Mouse (Mus musculus): ENCODE results near the gene Abcf3. TPM values are rescaled to one million over a fixed set of nuclear protein-coding genes. Genes with fewer than 3 reads are reported as not detected.

The Abcf3 gene
- total RNA-seq, 2 experiments from 2014 or later: 22.2 to 40.5 TPM

- peak; percentile 64 for ATAC-seq (replicated peaks; ENCODE audit: low FRiP score, poor library complexity, severe bottlenecking)
These were observed 62.4 kb downstream of the Abcf3 start for GRCm38 (mm10) chr16:20610501-20611356.

Other genes starting within 250 kb of the Abcf3 start
- 41.9 and 43.6 TPM in 2 replicates for gene Parl, start 246.2 kb upstream of the Abcf3 start, total RNA-seq (2015; ENCODE audit: low replicate concordance)
- gene Parl, start 246.2 kb upstream of the Abcf3 start, total RNA-seq (2017; ENCODE audit: low replicate concordance): 52.8 and 63.5 TPM in 2 replicates
- gene Cyp2ab1, start 223.2 kb upstream of the Abcf3 start, total RNA-seq (2015; ENCODE audit: low replicate concordance): not detected in 2 replicates
- gene Cyp2ab1, start 223.2 kb upstream of the Abcf3 start, total RNA-seq (2017; ENCODE audit: low replicate concordance): 0.39 TPM in 1 of 2 replicates, not detected in the other
- gene Abcc5, start 122.2 kb upstream of the Abcf3 start, total RNA-seq (2015; ENCODE audit: low replicate concordance): 26.0 and 40.4 TPM in 2 replicates
- gene Abcc5, start 122.2 kb upstream of the Abcf3 start, total RNA-seq (2017; ENCODE audit: low replicate concordance): 29.3 and 34.1 TPM in 2 replicates
- gene Eif2b5, start 49.8 kb upstream of the Abcf3 start, total RNA-seq (2015; ENCODE audit: low replicate concordance): 33.2 and 54.9 TPM in 2 replicates
- 11.5 and 18.9 TPM in 2 replicates for gene Eif2b5, start 49.8 kb upstream of the Abcf3 start, total RNA-seq (2017; ENCODE audit: low replicate concordance)
- gene Dvl3, start 31.6 kb upstream of the Abcf3 start, total RNA-seq (2015; ENCODE audit: low replicate concordance): 6.1 and 18.0 TPM in 2 replicates
- gene Dvl3, start 31.6 kb upstream of the Abcf3 start, total RNA-seq (2017; ENCODE audit: low replicate concordance): 1.3 and 3.6 TPM in 2 replicates
- gene Ap2m1, start 13.1 kb upstream of the Abcf3 start, total RNA-seq (2015; ENCODE audit: low replicate concordance): 214 and 297 TPM in 2 replicates
- gene Ap2m1, start 13.1 kb upstream of the Abcf3 start, total RNA-seq (2017; ENCODE audit: low replicate concordance): 271 and 285 TPM in 2 replicates
- gene Vwa5b2, start 40.9 kb downstream of the Abcf3 start, total RNA-seq (2015; ENCODE audit: low replicate concordance): not detected in 2 replicates
- gene Vwa5b2, start 40.9 kb downstream of the Abcf3 start, total RNA-seq (2017; ENCODE audit: low replicate concordance): 0.77 TPM in 1 of 2 replicates, not detected in the other
- not detected in 2 replicates for gene Eef1akmt4, start 63.0 kb downstream of the Abcf3 start, total RNA-seq (2015; ENCODE audit: low replicate concordance)
- 0.15 TPM in 1 of 2 replicates, not detected in the other for gene Eef1akmt4, start 63.0 kb downstream of the Abcf3 start, total RNA-seq (2017; ENCODE audit: low replicate concordance)
- not detected in 2 replicates for gene Gm49333, start 63.0 kb downstream of the Abcf3 start, total RNA-seq (2015; ENCODE audit: low replicate concordance)
- gene Gm49333, start 63.0 kb downstream of the Abcf3 start, total RNA-seq (2017; ENCODE audit: low replicate concordance): not detected in 2 replicates
- gene Alg3, start 63.2 kb downstream of the Abcf3 start, total RNA-seq (2015; ENCODE audit: low replicate concordance): 6.7 and 6.8 TPM in 2 replicates
- 1.2 and 5.5 TPM in 2 replicates for gene Alg3, start 63.2 kb downstream of the Abcf3 start, total RNA-seq (2017; ENCODE audit: low replicate concordance)
- gene Camk2n2, start 72.7 kb downstream of the Abcf3 start, total RNA-seq (2015; ENCODE audit: low replicate concordance): not detected in 2 replicates
- not detected in 2 replicates for gene Camk2n2, start 72.7 kb downstream of the Abcf3 start, total RNA-seq (2017; ENCODE audit: low replicate concordance)
- not detected in 2 replicates for gene Ece2, start 81.3 kb downstream of the Abcf3 start, total RNA-seq (2015; ENCODE audit: low replicate concordance)
- gene Ece2, start 81.3 kb downstream of the Abcf3 start, total RNA-seq (2017; ENCODE audit: low replicate concordance): not detected in 2 replicates
- gene Psmd2, start 103.1 kb downstream of the Abcf3 start, total RNA-seq (2015; ENCODE audit: low replicate concordance): 71.7 and 115 TPM in 2 replicates
- 125 and 131 TPM in 2 replicates for gene Psmd2, start 103.1 kb downstream of the Abcf3 start, total RNA-seq (2017; ENCODE audit: low replicate concordance)
- gene Eif4g1, start 119.7 kb downstream of the Abcf3 start, total RNA-seq (2015; ENCODE audit: low replicate concordance): 105 and 116 TPM in 2 replicates
- 109 and 153 TPM in 2 replicates for gene Eif4g1, start 119.7 kb downstream of the Abcf3 start, total RNA-seq (2017; ENCODE audit: low replicate concordance)
- not detected in 2 replicates for gene Fam131a, start 144.7 kb downstream of the Abcf3 start, total RNA-seq (2015; ENCODE audit: low replicate concordance)
- gene Fam131a, start 144.7 kb downstream of the Abcf3 start, total RNA-seq (2017; ENCODE audit: low replicate concordance): not detected in 2 replicates
- 2.9 and 10.5 TPM in 2 replicates for gene Polr2h, start 169.1 kb downstream of the Abcf3 start, total RNA-seq (2015; ENCODE audit: low replicate concordance)
- 5.8 and 11.2 TPM in 2 replicates for gene Polr2h, start 169.1 kb downstream of the Abcf3 start, total RNA-seq (2017; ENCODE audit: low replicate concordance)
- 11.5 and 21.0 TPM in 2 replicates for gene Clcn2, start 169.2 kb downstream of the Abcf3 start, total RNA-seq (2015; ENCODE audit: low replicate concordance)
- 9.9 and 10.7 TPM in 2 replicates for gene Clcn2, start 169.2 kb downstream of the Abcf3 start, total RNA-seq (2017; ENCODE audit: low replicate concordance)
- not detected in 2 replicates for gene Chrd, start 184.6 kb downstream of the Abcf3 start, total RNA-seq (2015; ENCODE audit: low replicate concordance)
- gene Chrd, start 184.6 kb downstream of the Abcf3 start, total RNA-seq (2017; ENCODE audit: low replicate concordance): not detected in 2 replicates
- gene Thpo, start 185.9 kb downstream of the Abcf3 start, total RNA-seq (2015; ENCODE audit: low replicate concordance): not detected in 2 replicates
- gene Thpo, start 185.9 kb downstream of the Abcf3 start, total RNA-seq (2017; ENCODE audit: low replicate concordance): not detected in 2 replicates